Mouse (Mus musculus) granulocyte monocyte progenitor cell, adult 5-6 weeks (primary cell): ENCODE results near the gene Tubal3. TPM values are rescaled to one million over a fixed set of nuclear protein-coding genes. Genes with fewer than 3 reads are reported as not detected.
"Not testable (repeated sequence)": the region's sequence is repeated elsewhere in the genome, so short reads cannot be mapped to it uniquely, and the experiment has no call there.

Source experiments
- ATAC-seq: replicated peaks from 2 replicates; pipeline ENCODE4 v1.8.0; 2016; ENCODE audit warnings: mild to moderate bottlenecking, moderate TSS enrichment, inconsistent platforms; ENCODE audit not compliant: poor library complexity, severe bottlenecking
- total RNA-seq, 2 experiments: library from RNA; stranded (forward) in 1 of 2; stranded (reverse) in 1 of 2; fragments of 200-712, 200-1000 nt in 1 of 2; fragments of >200 nt in 1 of 2; fragmentation: Nextera tagmentation in 1 of 2; gene quantifications; 2 replicates each; pipeline ENCODE4 v1.2.3; 2014 to 2017

The Tubal3 gene
- total RNA-seq (2014; fragmentation: Nextera tagmentation), result not detected in 2 replicates
- total RNA-seq (2017), result not detected in 2 replicates

DNA sequence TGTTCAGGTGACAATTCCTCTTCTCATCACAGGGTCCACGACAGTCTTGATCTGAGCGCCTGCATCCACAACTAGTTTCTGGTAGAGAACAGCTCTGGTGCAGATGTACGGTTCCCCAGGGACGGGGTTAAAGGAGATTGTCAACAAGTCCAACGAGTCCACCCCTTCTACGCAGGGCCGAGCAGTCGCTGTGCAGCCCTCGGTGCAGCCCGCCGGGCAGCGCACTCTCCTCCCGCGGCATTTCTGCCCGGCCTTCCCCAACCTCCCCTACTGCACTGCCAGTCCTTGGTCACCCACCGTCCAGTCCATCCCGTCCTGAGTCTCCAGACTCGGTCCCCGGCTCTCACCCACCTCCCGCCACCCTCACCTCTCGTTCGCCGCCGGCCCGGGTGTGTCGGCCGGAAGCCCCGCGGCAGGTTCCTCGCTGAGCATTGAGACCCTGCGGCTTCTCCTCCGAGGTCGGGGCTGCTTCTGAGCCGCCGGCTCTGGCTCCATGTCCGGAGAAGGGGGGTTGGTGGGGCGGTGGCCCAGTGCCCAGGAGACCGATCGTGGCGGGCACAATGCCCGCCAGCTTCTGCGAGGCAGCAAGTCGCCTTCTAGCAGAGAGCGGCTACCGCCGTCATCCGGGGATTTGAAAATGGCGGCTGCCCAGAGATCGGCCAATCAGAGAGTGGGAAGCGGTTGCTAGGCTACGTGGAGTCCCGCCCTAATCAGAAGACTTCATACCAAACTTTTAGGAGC is at the start of gene Tubal3, which contains the start of gene Net1:
TSS of gene Tubal3 (plus strand) at position 704 of the 741 bp plus-strand sequence.
TSS of gene Net1 (minus strand) at position 650 of the 741 bp plus-strand sequence.
- ATAC-seq, result peak; percentile 96

DNA sequence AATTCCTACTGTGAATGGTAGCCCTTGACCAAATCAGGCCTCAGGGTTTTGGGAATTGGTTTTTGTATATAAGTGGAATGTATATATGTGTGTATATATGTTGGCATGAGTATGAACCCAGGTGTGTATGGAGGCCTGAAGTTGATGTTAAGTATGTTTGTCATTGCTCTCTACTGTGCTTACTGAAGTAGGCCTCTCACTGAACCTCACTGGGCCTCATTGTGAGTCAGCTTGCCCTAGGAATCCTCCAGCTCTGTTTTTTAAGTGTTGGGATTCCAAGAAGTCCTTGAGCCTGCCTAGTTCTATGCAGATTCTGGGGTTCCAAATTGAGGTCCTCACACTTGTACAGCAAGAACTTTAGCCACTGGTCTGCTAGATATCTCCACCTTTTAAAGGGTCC is 48.2 kb upstream of the Tubal3 start:
- ATAC-seq, result no peak

DNA sequence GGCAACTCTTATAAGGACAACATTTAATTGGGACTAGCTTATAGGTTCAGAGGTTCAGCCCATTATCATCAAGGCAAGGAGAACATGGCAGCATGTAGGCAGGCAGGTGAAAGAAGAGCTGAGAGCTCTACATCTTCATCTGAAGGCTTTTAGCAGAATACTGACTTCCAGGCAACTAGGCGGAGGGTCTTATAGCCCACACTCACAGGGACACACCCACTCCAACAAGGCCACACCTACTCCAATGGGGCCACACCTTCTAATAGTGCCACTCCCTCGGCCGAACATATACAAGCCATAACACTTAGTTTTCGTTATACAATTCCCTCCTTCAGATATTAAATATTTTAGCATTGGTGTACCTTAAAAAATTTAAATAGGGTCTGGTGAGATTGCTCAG is 45.2 kb upstream of the Tubal3 start:
- ATAC-seq, result no peak

DNA sequence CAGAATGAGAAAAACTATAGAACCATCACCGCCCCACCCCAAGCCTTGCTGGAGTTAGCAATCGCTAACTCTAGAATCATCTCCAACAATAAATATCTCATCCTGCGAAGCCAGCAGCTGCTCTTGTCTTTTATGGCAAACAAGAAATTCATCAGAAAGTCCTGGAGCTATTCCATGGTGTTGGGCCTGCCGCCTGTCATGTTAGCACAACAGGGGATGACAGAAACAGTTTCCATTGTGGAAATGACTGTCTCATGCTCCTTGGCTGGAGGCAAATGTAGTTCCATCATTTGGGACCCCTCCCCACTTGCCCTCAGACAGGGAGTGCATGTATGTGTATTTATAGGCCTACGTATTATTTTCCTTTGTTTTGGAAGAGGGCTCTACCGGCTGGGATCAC is 41.6 kb upstream of the Tubal3 start:
- no peak for ATAC-seq

DNA sequence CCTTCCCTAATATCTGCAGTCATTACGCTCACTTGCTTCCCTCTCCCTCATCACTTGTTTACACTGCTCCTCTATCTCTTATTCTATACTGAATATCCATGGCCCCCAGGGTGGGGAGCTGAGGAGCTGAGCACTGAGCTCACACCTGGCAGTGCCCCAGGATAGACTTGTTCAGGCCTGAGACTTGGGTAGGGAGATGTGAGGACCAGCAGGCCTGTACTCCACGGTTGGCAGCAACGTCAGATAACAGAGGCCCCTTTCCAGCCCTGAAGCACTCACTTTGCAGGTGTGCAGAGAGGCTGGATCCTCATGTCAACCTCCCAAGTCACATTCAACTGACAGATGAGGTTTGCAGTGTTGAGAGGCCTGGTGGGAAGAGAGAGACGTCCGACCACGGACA is 40.9 kb upstream of the Tubal3 start:
- no peak for ATAC-seq

DNA sequence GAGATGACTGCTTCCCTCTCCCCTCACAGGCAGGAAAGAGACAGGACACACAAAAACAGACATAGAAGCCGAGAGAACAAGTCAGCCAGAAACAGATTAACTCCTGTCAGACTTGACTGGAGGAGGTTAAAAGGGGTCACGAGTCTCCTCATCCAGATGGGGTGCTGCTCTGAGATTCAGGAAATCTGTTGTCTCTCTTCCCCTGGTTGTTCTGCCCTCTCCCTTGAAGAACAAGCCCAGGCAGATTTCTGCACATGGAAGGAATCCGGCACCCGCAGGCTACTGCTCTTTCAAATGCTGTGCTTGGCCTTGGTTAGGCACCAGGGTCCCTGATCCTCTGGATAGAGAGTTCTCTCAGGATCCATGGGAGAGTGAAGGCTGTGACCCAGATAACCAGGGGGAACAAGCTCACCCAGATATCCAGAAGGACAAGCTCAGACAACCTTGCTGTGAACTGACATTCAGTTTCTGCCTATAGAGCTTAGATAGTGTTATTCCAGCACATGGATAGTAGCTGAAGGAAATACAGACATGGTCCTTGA is 40.3 kb upstream of the Tubal3 start:
- ATAC-seq, result no peak

DNA sequence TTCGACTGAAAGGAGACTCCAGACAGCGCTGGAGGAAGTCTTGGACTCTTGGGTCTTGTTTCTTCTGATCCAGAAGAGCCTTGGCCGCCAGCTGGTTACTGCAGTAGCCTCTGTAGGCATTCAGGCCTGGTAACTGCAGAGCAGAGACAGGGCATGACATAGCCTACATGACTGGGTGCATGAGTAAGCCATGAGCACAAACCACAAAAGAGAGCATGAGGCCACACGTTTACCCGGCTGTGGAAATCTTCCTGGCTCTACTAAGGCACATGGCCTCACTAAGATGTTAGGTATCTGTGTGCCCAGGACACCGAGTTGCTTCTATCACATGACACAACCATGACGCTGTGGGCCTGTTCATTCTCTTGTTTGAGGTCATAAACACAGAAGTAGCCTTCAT is 31.4 kb upstream of the Tubal3 start:
- ATAC-seq, result no peak

DNA sequence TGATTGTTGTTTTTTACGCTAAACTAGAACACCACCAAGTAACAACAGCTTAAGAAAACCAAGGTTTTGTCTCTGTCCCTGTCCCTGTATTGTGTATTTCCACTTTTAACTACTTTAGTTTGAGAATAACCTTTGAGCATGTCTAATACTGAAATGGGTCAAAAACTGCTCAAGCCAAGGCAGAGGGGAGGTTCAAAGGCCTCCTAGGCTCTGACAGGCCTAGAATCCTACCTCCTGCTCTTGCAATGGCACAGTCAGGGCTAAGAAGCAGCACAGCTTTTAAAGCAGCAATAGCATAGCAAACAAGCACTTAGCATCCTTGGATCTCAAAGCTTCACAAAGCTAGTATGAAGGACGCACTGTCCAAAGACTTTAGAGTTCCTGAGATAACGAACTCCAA is 29.0 kb upstream of the Tubal3 start:
- no peak for ATAC-seq

DNA sequence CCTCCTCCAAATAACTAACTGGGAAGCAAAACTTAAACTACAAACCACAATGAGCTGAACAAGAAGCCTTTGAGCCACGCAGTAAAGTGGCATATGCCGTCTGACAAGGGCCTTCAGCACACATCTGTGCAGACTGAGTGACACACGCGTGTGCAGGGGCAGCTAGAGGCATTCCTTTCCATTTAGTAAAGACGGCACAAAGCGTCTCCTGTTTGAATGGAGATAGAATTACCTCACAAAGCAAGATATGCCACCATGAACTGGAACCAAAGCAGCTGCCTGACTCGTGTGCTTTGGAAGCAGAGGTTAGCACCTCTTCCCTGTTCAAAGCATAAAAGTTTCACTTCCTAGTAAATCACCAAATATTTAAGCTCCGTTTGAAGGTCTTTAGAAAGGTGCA is 28.0 kb upstream of the Tubal3 start:
- ATAC-seq, result peak; percentile 36

DNA sequence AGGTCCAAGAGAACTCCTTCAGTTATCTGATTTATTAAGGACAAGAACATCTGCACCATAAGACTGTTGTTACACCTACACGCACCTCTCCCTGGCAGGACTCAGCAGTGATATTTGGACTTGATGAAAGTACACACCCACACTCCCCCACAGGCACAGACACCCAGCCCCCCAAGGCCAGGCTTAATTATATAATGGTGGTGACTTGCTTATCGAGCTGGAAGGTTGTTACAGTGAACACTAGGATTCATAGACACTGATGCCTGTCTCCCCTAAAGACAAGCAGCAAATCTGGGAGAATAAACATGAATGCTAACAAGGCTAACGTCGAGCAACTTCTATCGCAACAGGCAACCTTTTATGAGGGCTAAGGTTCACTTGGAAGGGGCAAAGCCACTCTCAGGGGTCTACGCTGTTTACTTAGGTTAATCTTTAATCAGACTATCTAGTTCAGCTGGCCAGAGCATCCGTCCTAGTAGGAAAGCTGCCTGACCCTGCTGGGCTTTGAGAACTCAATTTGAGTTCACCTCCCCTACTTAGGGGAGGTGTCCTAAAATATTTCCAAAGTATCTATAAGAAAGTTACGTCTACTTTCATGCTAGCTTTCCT is 26.5 kb upstream of the Tubal3 start:
- ATAC-seq, result no peak

DNA sequence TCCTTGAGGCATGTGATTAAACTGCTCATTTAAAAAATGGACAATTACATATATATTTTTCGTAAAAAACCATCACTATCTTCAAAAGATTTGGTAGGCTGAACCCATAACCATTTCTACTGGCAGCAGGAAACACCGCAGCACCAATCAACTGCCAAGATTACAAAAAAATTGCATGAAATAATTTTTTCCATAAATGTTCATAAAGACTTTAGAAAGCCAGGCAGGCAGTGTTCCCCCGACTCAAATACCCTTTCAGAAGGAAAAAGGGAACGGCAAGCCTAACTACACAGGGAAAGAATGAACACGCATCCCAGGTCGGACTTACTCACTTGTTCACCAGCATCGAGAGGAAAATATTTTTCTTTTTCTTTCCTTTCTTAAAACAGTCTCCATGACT is 25.5 kb upstream of the Tubal3 start:
- ATAC-seq, result no peak

DNA sequence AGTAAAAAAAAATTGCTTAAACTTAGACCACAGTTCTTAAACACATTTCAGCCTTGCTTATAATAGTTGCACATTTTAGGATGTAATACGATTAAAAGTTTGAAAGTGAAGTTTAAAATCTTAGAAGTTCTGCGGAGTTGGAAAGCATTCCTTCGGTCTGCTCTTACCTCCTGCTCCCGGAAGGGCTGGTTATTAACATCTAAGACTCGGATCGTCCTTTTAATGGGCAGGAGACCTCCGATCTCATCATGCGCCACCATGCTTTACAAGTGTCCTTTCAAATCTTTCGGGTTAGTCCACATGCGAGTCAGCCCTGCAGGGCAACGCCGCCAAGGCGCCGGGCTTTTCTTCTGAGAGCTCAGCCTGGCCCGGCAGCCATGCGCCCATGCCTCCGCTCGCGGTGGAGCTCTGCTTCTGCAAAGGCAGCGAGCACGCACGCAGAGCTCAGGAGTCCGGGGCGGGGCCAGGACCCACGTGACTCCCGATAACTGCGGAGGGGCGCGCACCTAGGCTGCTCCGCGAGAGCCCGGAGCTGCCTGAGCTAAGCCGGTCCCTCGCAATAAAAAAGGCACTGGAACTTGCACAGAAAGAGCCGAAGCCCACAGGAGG is 24.8 kb upstream of the Tubal3 start:
- ATAC-seq, result peak; percentile 87

DNA sequence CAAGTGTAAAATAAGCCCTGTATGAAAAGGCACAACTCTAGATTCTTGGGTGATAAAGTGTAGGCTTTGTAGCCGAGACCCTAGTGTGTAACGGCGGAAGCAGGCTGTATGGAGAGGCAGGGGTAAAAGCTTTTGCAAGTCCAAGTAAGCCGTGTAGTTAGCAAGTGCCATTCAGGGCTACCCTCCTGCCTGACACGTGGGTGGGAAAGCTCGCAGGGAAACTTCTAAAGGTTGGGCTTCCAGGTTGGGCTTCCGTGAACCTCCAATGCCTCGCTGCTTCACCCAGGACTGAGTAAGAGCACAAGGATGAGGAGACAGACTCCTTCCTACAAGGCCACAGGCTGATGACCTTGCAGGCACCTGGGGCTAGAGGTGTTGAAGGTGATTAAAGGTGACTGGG is 23.5 kb upstream of the Tubal3 start:
- ATAC-seq, result no peak

DNA sequence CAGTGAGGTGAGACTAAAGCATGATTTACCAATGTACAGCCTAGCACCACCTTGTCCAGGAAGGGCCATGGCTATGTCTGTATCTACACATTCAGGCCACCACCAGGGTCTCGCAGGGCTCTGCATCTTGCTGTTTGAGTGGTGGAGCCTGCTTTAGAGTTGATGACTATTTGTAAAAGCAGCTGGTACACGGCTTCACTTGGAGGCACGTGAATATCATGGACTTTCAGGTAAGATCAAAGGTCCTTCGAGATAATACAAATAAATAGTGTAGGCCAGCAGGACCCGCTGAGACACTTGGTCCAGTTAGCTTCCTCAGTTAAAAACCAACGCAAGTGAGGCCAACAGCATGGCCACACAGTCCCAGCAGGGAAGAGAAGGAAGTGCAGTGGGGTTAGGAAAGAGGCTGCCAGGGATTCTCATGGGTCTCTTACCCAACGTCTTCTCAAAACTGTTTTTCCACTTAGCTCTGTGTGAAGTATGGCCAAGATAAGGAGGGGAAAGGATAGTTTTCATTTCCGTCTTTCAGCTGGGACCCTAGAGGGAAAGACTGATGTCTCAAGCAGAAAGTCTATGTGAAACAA is 22.6 kb upstream of the Tubal3 start:
- ATAC-seq, result peak; percentile 60

DNA sequence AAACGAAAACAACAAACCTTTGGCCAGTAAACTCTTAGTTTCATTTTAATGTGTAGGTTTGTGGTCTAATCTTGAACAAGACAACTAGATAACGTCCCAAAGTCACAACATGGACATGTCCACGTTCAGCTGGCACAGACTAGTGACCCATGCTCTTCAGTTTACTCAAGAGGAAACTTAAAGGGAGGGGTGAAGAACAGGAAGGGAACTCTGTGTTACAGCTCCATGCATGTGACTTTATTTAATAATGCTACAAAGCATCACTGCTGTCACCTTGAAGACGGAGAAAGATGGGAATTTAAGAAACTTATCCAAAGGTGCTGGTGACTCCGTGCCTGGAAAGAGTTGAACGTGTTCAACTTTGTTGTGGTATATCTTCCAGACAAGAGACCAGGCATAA is 22.0 kb upstream of the Tubal3 start:
- no peak for ATAC-seq

DNA sequence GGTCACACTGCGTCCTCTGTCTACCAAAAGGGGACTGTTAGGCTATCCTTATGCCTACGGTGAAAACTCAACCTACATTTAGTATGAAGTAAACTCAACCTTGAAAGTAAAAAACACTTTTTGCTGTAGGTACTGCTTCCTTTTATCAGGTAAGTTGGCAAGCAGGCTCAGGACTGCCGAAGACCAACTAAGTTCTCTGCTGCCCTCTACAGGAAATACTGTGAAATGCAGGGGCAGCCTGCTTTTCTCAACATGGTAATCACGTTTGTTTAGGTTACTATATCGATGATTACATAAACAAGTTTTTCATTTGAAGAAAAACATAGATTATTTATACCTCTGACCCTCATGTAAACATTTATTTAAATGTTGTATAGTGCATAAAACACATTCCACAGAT is 21.2 kb upstream of the Tubal3 start:
- peak; percentile 42 for ATAC-seq

DNA sequence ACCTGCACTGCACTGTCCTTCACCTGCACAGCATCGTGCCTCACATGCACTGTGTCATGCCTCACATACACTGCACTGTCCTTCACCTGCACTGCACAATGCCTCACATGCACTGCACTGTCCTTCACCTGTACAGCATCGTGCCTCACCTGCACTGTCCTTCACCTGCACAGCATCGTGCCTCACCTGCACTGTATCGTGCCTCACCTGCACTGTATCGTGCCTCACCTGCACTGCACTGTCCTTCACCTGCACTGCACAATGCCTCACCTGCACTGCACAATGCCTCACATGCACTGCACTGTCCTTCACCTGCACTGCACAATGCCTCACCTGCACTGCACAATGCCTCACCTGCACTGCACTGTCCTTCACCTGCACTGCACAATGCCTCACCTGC is 19.9 kb upstream of the Tubal3 start:
- not testable (repeated sequence) for ATAC-seq

DNA sequence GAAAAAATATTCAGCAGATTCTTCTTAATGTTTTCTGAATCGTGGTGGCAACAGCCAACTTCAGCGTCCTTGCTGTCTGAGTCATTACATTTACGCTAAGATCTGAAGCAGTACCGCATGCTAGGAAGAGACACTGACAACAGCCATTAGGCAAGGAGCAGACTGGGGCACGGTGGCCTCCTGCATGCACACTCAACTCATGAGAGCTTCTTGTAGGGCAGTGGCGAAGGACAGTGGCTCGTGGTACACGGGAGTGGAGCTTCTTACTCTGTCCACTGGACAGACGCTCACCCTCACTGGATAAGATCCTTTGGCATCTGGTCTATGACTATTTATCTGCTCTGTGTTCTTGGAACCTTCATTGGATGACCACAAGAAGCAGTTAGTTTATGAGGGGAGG is 18.8 kb upstream of the Tubal3 start:
- ATAC-seq, result no peak

DNA sequence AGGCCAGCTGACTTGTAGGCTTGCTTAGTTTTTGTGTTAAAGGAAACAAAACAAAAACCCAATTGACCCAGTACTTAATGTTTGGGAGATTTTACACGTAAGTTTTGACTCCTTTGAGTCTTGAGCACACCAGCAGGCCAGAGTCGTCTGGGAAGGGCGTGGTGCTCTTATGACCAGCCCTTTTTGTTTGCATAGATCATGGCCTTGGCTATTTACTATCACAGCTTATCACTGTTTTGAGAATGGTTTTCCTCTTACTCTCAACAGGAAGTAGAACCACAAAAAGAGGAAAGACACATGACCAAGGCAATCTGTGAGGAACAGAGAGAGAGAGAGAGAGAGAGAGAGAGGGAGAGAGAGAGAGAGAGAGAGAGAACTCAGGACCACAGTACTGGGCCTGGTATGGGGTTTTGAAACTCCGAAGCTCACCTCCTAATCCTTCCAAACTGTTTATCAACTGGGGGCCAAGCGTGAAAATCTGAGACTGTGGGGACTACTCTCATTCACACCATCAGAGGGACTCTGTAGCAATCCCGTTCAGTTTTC is 10.8 kb upstream of the Tubal3 start:
- ATAC-seq, result peak; percentile 35; the same call in 1 of the 2 replicates

DNA sequence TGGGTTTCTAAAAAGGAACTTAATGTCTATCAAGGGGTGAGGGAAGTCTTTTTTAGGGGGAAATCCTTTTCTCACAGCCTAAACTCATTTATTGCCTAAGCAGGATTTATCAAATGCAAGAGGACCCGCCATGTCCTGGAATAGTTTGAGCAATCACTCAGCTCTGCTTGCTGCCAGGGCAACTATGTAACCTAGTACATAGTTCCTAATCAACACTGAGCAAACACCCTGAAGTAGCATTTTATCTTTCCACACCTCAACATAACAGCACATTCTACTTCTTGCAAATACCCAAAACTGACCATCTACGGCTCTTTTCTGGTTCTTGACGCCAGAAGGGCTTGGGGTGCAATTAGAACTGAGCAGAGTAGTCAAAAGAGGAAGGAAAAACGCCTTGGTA is 9.8 kb upstream of the Tubal3 start:
- ATAC-seq, result peak; percentile 88

DNA sequence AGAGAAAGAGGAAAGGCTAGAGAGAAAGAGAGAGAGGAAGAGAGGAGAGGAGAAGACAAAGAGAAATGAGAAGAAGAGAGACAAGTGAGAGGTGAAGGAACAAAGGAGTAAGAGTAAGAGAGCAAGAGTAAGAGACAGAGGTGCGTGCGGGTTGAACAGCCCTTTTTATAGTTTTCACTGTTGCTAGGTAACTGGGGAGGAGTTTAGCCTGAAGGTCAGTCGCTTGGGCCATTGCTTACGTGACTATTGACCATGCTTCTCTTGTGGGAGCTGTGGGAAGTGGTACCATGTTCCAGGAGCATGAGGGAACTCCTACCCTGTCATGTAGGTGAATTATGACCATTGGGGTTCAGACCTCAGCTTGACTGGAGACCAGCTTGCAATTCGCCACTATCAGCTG is 7.7 kb upstream of the Tubal3 start:
- ATAC-seq, result no peak
